29 mouse cellular contexts compared by ENCODE assay signal in the genomic region with DNA sequence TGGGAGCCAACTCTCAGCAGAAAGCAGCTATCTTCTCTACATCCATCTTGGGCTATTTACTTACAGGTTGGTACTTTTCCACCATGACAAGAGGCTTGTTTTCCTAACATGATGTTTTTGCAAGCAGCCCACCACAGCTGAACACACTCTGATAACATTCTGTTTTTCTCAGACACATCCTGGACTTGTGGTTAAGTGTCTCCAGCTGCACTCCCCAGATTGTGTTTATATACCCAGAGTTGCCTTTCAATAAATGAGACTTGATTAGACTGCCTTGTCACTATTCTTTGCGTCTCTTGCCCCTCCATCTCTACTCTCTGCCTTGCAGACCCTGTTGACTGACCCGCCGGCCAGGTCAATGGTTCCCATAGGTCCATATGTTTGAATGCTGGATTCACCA. TPM values are rescaled to one million over a fixed set of nuclear protein-coding genes. Genes with fewer than 3 reads are reported as not detected.
DNase-seq lines count a peak whose midpoint lies in the region; ATAC-seq and TF ChIP-seq lines count a peak whose summit lies in the region.
"Had no signal": no experiment of that assay in that cellular context is flagged by ENCODE, and none has a peak within 500 bp of the region (broad histone marks: within the 10 kb centered on the region; RNA-seq: fewer than 3 reads in every experiment).

No protein-coding gene starts in this region.

- 62% methylated on average over 3 of the region's 3 CpGs for WGBS in liver, embryonic 14.5 days (ENCODE audit: insufficient replicate concordance)
- WGBS in macrophage (ENCODE audit: missing documents) = 90% methylated on average over 3 of the region's 3 CpGs

- H3K9me3 ChIP-seq in MEL (replicated peaks; ENCODE audit: insufficient read depth, low read length) = no peaks in the 10 kb centered on the region
- no peaks in the 10 kb centered on the region for H3K9me3 ChIP-seq in liver, embryonic 14.5 days (ENCODE audit: control insufficient read depth, low read length)
- H3K9me3 ChIP-seq: embryonic facial prominence, embryonic 15.5 days; forebrain, embryonic 10.5 days; heart, embryonic 13.5 days; hindbrain, embryonic 12.5 days had no signal

- no peak overlapping the region for H3K4me3 ChIP-seq in gastrocnemius, adult 2 months
- no peak overlapping the region for H3K4me3 ChIP-seq in MEL (ENCODE audit: control insufficient read depth in 1 of 2, insufficient read depth in 1 of 2, low read depth in 2 of 2, low read length in 2 of 2)
- no peak overlapping the region for H3K4me3 ChIP-seq in liver, embryonic 14.5 days (ENCODE audit: insufficient read depth in 1 of 2, low read depth in 2 of 2, low read length in 2 of 2)
- no peak overlapping the region for H3K4me3 ChIP-seq in macrophage (ENCODE audit: inconsistent target)
- H3K4me3 ChIP-seq: embryonic facial prominence, embryonic 15.5 days; erythroblast, embryonic 14.5 days; forebrain, embryonic 10.5 days; heart, embryonic 13.5 days; hindbrain, embryonic 12.5 days had no signal

- TF ChIP-seq EP300 in MEL (IDR thresholded peaks at IDR 0.05; ENCODE audit: low read depth in 1 of 2, low read length in 2 of 2) = peak; percentile 15 to 49; a peak in 3 of 4 replicates
- TF ChIP-seq EP300 in liver, embryonic 14.5 days (IDR thresholded peaks at IDR 0.05; ENCODE audit: low read depth) = peak; percentile 29; the same call in 1 of the 2 replicates

- no peak for TF ChIP-seq CTCF in gastrocnemius, adult 2 months (IDR thresholded peaks at IDR 0.05)
- no peak for TF ChIP-seq CTCF in MEL (IDR thresholded peaks at IDR 0.05 in 2 of 3, conservative IDR thresholded peaks at IDR 0.05 in 1 of 3; ENCODE audit: control insufficient read depth in 1 of 3, insufficient read depth in 1 of 3, low read depth in 2 of 3, low read length in 3 of 3, poor library complexity in 1 of 3, severe bottlenecking in 1 of 3)
- TF ChIP-seq CTCF in liver, embryonic 14.5 days (IDR thresholded peaks at IDR 0.05; ENCODE audit: low read depth) = no peak

- peak; percentile 47; the same call in 1 of the 2 replicates for ATAC-seq in liver, embryonic 14.5 days (ENCODE audit: insufficient read depth)
- ATAC-seq: forebrain, embryonic 14.5 days; hindbrain, embryonic 16.5 days had no signal

- H3K4me2 ChIP-seq in liver, embryonic 14.5 days (ENCODE audit: low read depth) = no peak overlapping the region
- H3K4me2 ChIP-seq: embryonic facial prominence, embryonic 15.5 days; heart, embryonic 13.5 days; hindbrain, embryonic 12.5 days had no signal

- H3K27me3 ChIP-seq in MEL (ENCODE audit: control insufficient read depth in 1 of 2, insufficient read depth in 2 of 2, low read length in 2 of 2) = no peaks in the 10 kb centered on the region
- H3K27me3 ChIP-seq in liver, embryonic 14.5 days (ENCODE audit: control insufficient read depth, insufficient read depth, low read length) = no peaks in the 10 kb centered on the region
- H3K27me3 ChIP-seq: CH12.LX; embryonic facial prominence, embryonic 15.5 days; heart, embryonic 13.5 days; hindbrain, embryonic 12.5 days had no signal

- H3K36me3 ChIP-seq in MEL (ENCODE audit: control insufficient read depth in 1 of 2, insufficient read depth in 2 of 2, low read length in 2 of 2) (no peaks in the 10 kb centered on the region), macrophage (ENCODE audit: inconsistent target) (no peaks in the 10 kb centered on the region)
- no peaks in the 10 kb centered on the region for H3K36me3 ChIP-seq in liver, embryonic 14.5 days (replicated peaks; ENCODE audit: control insufficient read depth, insufficient read depth, low read depth)
- H3K36me3 ChIP-seq: embryonic facial prominence, embryonic 15.5 days; forebrain, embryonic 10.5 days; heart, embryonic 13.5 days; hindbrain, embryonic 12.5 days had no signal

- no peak for TF ChIP-seq POLR2A in MEL (IDR thresholded peaks at IDR 0.05; ENCODE audit: control insufficient read depth in 1 of 2, insufficient read depth in 1 of 2, low read depth in 1 of 2, low read length in 2 of 2, poor library complexity in 1 of 2)

- no peak for TF ChIP-seq RAD21 in MEL (IDR thresholded peaks at IDR 0.05; ENCODE audit: low read depth, low read length)

- no peaks in the 10 kb centered on the region; a peak in 1 of 4 replicates for H3K4me1 ChIP-seq in MEL (ENCODE audit: control insufficient read depth in 1 of 2, insufficient read depth in 2 of 2, low read length in 2 of 2)
- peaks cover 6 to 14% of the 10 kb centered on the region in 2 experiments for H3K4me1 ChIP-seq in liver, embryonic 14.5 days (replicated peaks; ENCODE audit: control insufficient read depth in 2 of 2, insufficient read depth in 2 of 2, low read length in 1 of 2)
- H3K4me1 ChIP-seq: hindbrain, embryonic 12.5 days had no signal

- no peak for DNase-seq in gastrocnemius, adult 2 months
- DNase-seq in gastrocnemius, postnatal 25 days = no peak
- peak; percentile 54 for DNase-seq in MEL (ENCODE audit: low read depth, low spot score)
- DNase-seq in liver, embryonic 14.5 days (ENCODE audit: low read depth in 3 of 3, low spot score in 3 of 3) = peak in 1 of 3 experiments; percentile 24
- no peak for DNase-seq in kidney, adult 9 months
- no peak for DNase-seq in kidney, postnatal 4 days
- DNase-seq in left cerebral cortex, adult 18-20 months (ENCODE audit: low spot score in 2 of 2) = no peak
- DNase-seq: adrenal gland, adult 8-10 months; adrenal gland, postnatal 36 days; cerebellum, adult 11 months; cerebellum, adult 8-10 months; cerebellum, postnatal 14 days; embryo, embryonic 11 days; gastrocnemius, postnatal 14 days; heart, postnatal 4 days had no signal

- intact Hi-C loops in gastrocnemius, adult 2 months (cut with DNase I) = no loop called here

- H3K9ac ChIP-seq in MEL (ENCODE audit: control insufficient read depth, low read depth, low read length, poor library complexity, severe bottlenecking) = no peak overlapping the region
- H3K9ac ChIP-seq in liver, embryonic 14.5 days (replicated peaks) = no peak overlapping the region
- H3K9ac ChIP-seq: embryonic facial prominence, embryonic 15.5 days; heart, embryonic 13.5 days; hindbrain, embryonic 12.5 days had no signal

- H3K79me2 ChIP-seq in MEL (ENCODE audit: control insufficient read depth, insufficient read depth, low read length, poor library complexity) (no peaks in the 10 kb centered on the region), macrophage (ENCODE audit: inconsistent target) (no peaks in the 10 kb centered on the region)

- 0 out of 2 replicates have a peak overlapping the region, but pooled peaks have one; percentile 40 for H3K27ac ChIP-seq in gastrocnemius, adult 2 months
- H3K27ac ChIP-seq in MEL (ENCODE audit: control insufficient read depth, low read depth, low read length) (no peak overlapping the region; the same call in 1 of the 2 replicates), macrophage (peak overlapping the region; percentile 60)
- peak overlapping the region; percentile 51 for H3K27ac ChIP-seq in liver, embryonic 14.5 days
- H3K27ac ChIP-seq: embryonic facial prominence, embryonic 15.5 days; forebrain, embryonic 10.5 days; heart, embryonic 13.5 days; hindbrain, embryonic 12.5 days had no signal

RNA-seq across cellular contexts. Expression of a gene that starts 19.8 kb away (rescaled TPM):
- not detected for total RNA-seq in gastrocnemius, adult 2 months (2021)
- total RNA-seq in gastrocnemius, postnatal 25 days (2021) = not detected
- 1.4 TPM in 1 of 2 replicates, not detected in the other for total RNA-seq in MEL (2012; rRNA removed)
- polyA plus RNA-seq in MEL (2012; ENCODE audit: insufficient read depth in 1 of 2, insufficient read length in 2 of 2, low read depth in 1 of 2, low replicate concordance in 2 of 2, missing spikeins in 1 of 2) = under 1 TPM in 1 of 2 experiments, not detected in 1; 0.19 TPM
- 0.42 and 0.58 TPM in 2 replicates for polyA plus RNA-seq in liver, embryonic 14.5 days (2012; rRNA removed)
- polyA plus RNA-seq in liver, embryonic 14.5 days (2014; fragmentation: Nextera tagmentation; extraction: Ambion mirVana) = 0.71 and 1.3 TPM in 2 replicates
- total RNA-seq in macrophage (2018; cell fraction: chromatin; rRNA removed) = not detected
- total RNA-seq in macrophage (2018; cell fraction: cytosol; rRNA removed) = not detected
- not detected for total RNA-seq in macrophage (2018; cell fraction: nucleus; rRNA removed)
- not detected in 3 replicates for polyA plus RNA-seq in macrophage (2018)
- not detected for total RNA-seq in left cerebral cortex, adult 18-20 months (2021)
- total RNA-seq: CH12.LX; common myeloid progenitor, adult 5-6 weeks; ES-E14; gastrocnemius, postnatal 14 days; granulocyte monocyte progenitor cell, adult 5-6 weeks had no signal
- polyA plus RNA-seq: C2C12; embryonic facial prominence, embryonic 11.5 days; embryonic facial prominence, embryonic 15.5 days; erythroblast, embryonic 14.5 days; forebrain, embryonic 10.5 days; forebrain, embryonic 14.5 days; hindbrain, embryonic 12.5 days; hindbrain, embryonic 16.5 days had no signal

RNA-seq across cellular contexts. Expression of a gene that starts 46.3 kb away (rescaled TPM):
- total RNA-seq in gastrocnemius, adult 2 months (2021) = 10 to 100 TPM; 30.5 to 42.2 TPM
- total RNA-seq in gastrocnemius, postnatal 25 days (2021) = 10 to 100 TPM; 28.2 to 30.5 TPM
- total RNA-seq in MEL (2012; rRNA removed) = 10.8 TPM in 2 replicates
- 10 to 100 TPM in 1 of 2 experiments, not detected in 1; 22.5 TPM for polyA plus RNA-seq in MEL (2012; ENCODE audit: insufficient read depth in 1 of 2, insufficient read length in 2 of 2, low read depth in 1 of 2, low replicate concordance in 2 of 2, missing spikeins in 1 of 2)
- 13.3 and 14.3 TPM in 2 replicates for polyA plus RNA-seq in liver, embryonic 14.5 days (2012; rRNA removed)
- 30.3 and 31.2 TPM in 2 replicates for polyA plus RNA-seq in liver, embryonic 14.5 days (2014; fragmentation: Nextera tagmentation; extraction: Ambion mirVana)
- total RNA-seq in macrophage (2018; cell fraction: chromatin; rRNA removed) = 10 to 100 TPM; 21.8 to 67.0 (median 38.1) TPM
- 100 to 1,000 TPM in 10 of 26 experiments, 10 to 100 TPM in 16; 68.0 to 139 (median 95.9) TPM for total RNA-seq in macrophage (2018; cell fraction: cytosol; rRNA removed)
- 100 to 1,000 TPM in 19 of 26 experiments, 10 to 100 TPM in 7; 52.3 to 227 (median 128) TPM for total RNA-seq in macrophage (2018; cell fraction: nucleus; rRNA removed)
- polyA plus RNA-seq in macrophage (2018) = 54.5 to 89.1 TPM (median 55.9 TPM) in 3 replicates
- 1 to 10 TPM; 4.7 to 5.4 TPM for total RNA-seq in left cerebral cortex, adult 18-20 months (2021)

RNA-seq across cellular contexts. Expression of a gene that starts 48.0 kb away (rescaled TPM):
- total RNA-seq in gastrocnemius, adult 2 months (2021) = 100 to 1,000 TPM; 201 to 232 TPM
- total RNA-seq in gastrocnemius, postnatal 25 days (2021) = 100 to 1,000 TPM; 177 to 180 TPM
- 175 and 194 TPM in 2 replicates for total RNA-seq in MEL (2012; rRNA removed)
- polyA plus RNA-seq in MEL (2012; ENCODE audit: insufficient read depth in 1 of 2, insufficient read length in 2 of 2, low read depth in 1 of 2, low replicate concordance in 2 of 2, missing spikeins in 1 of 2) (100 to 1,000 TPM in 1 of 2 experiments, not detected in 1; 235 TPM), macrophage (2018) (163 to 229 TPM (median 217 TPM) in 3 replicates)
- polyA plus RNA-seq in liver, embryonic 14.5 days (2012; rRNA removed) = 21.6 and 59.8 TPM in 2 replicates
- polyA plus RNA-seq in liver, embryonic 14.5 days (2014; fragmentation: Nextera tagmentation; extraction: Ambion mirVana) = 131 and 139 TPM in 2 replicates
- total RNA-seq in macrophage (2018; cell fraction: chromatin; rRNA removed) = 10 to 100 TPM in 25 of 26 experiments, 1 to 10 TPM in 1; 8.9 to 77.4 (median 28.2) TPM
- total RNA-seq in macrophage (2018; cell fraction: cytosol; rRNA removed) = 100 to 1,000 TPM; 140 to 227 (median 185) TPM
- 100 to 1,000 TPM in 1 of 26 experiments, 10 to 100 TPM in 25; 22.8 to 106 (median 52.4) TPM for total RNA-seq in macrophage (2018; cell fraction: nucleus; rRNA removed)
- 100 to 1,000 TPM; 174 to 185 TPM for total RNA-seq in left cerebral cortex, adult 18-20 months (2021)

RNA-seq across cellular contexts. Expression of a gene that starts 48.1 kb away (rescaled TPM):
- 10 to 100 TPM; 19.8 to 24.3 TPM for total RNA-seq in gastrocnemius, adult 2 months (2021)
- total RNA-seq in gastrocnemius, postnatal 25 days (2021) = 10 to 100 TPM; 20.4 to 24.0 TPM
- total RNA-seq in MEL (2012; rRNA removed) = 38.5 and 39.1 TPM in 2 replicates
- polyA plus RNA-seq in MEL (2012; ENCODE audit: insufficient read depth in 1 of 2, insufficient read length in 2 of 2, low read depth in 1 of 2, low replicate concordance in 2 of 2, missing spikeins in 1 of 2) (10 to 100 TPM in 1 of 2 experiments, not detected in 1; 34.7 TPM), macrophage (2018) (121 to 130 TPM (median 127 TPM) in 3 replicates)
- polyA plus RNA-seq in liver, embryonic 14.5 days (2012; rRNA removed) = 12.6 and 24.5 TPM in 2 replicates
- polyA plus RNA-seq in liver, embryonic 14.5 days (2014; fragmentation: Nextera tagmentation; extraction: Ambion mirVana) = 42.7 and 45.1 TPM in 2 replicates
- total RNA-seq in macrophage (2018; cell fraction: chromatin; rRNA removed) = 10 to 100 TPM in 22 of 26 experiments, 1 to 10 TPM in 4; 5.4 to 26.4 (median 16.8) TPM
- total RNA-seq in macrophage (2018; cell fraction: cytosol; rRNA removed) = 100 to 1,000 TPM in 19 of 26 experiments, 10 to 100 TPM in 7; 88.4 to 123 (median 104) TPM
- total RNA-seq in macrophage (2018; cell fraction: nucleus; rRNA removed) = 10 to 100 TPM; 17.8 to 66.7 (median 41.0) TPM
- 10 to 100 TPM; 80.1 to 82.2 TPM for total RNA-seq in left cerebral cortex, adult 18-20 months (2021)
